Mouse (Mus musculus): ENCODE measurements around the gene Cdh1. TPM values are rescaled to one million over a fixed set of nuclear protein-coding genes. Genes with fewer than 3 reads are reported as not detected.
A peak's percentile ranks its signal among the peaks of the same experiment; 100 is the strongest.

Cdh1 gene
- polyA plus RNA-seq, 1 experiment from 2014 or later: 13.5 TPM

DNA sequence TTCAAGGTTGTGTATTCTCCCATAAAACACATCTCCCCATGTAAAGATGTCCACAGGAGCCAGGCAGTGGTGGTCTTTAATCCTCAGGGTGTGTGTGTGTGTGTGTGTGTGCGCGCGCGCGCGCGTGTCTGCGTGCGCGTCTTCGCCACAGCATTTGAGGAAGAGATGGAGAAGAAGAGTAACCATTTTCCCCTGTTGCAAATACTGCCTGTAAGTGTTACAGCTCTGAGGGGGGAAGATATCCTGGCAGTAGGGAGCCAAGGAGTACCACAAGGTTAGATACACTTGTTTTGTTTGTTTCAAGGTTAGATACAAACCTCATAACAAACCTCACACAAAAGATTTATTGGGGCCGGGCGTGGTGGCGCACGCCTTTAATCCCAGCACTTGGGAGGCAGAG is 71.2 kb downstream of the Cdh1 start:
- H3K27me3 ChIP-seq: no peaks in the 10 kb centered on the region
- no peaks in the 10 kb centered on the region for H3K9me3 ChIP-seq
- H3K4me1 ChIP-seq (replicated peaks): 0 out of 2 replicates have a peak, but pooled peaks cover 5% of the 10 kb centered on the region
- ATAC-seq (ENCODE audit: insufficient number of reproducible peaks, insufficient read depth, low FRiP score, low TSS enrichment, low read depth): no peak
- H3K4me2 ChIP-seq: no peak overlapping the region
- H3K36me3 ChIP-seq: no peaks in the 10 kb centered on the region
- no peak overlapping the region for H3K9ac ChIP-seq (replicated peaks)
- no peak overlapping the region for H3K27ac ChIP-seq
- H3K4me3 ChIP-seq (replicated peaks): no peak overlapping the region
- whole genome bisulfite sequencing: 96% methylated on average over 15 of the region's 15 CpGs

DNA sequence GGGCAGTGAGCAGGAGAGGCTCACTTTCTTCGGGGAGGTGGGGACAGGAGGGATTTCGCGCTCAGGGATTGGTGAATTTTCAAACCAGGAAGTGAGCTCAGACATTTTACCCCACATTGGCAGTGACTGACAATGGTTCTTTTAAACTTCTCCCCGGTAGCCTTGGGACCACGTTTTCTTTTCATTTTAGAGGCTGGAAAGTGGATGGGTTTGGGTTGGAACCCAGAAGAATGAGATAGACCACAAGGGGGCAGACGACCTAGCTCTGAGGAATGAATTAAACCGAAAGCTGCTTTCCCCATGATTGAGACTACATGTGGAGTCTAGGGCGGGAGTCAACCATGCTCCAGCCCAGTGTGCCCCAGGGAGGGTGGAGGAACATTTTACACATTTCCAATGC is 71.7 kb downstream of the Cdh1 start:
- ATAC-seq (ENCODE audit: insufficient number of reproducible peaks, insufficient read depth, low FRiP score, low TSS enrichment, low read depth): no peak
- no peak overlapping the region for H3K9ac ChIP-seq (replicated peaks)
- H3K27me3 ChIP-seq: no peaks in the 10 kb centered on the region
- 78% methylated on average over 8 of the region's 8 CpGs for WGBS
- H3K4me1 ChIP-seq (replicated peaks): 0 out of 2 replicates have a peak, but pooled peaks cover 5% of the 10 kb centered on the region
- H3K9me3 ChIP-seq: no peaks in the 10 kb centered on the region
- no peak overlapping the region for H3K4me2 ChIP-seq
- no peak overlapping the region for H3K27ac ChIP-seq
- no peaks in the 10 kb centered on the region for H3K36me3 ChIP-seq
- no peak overlapping the region for H3K4me3 ChIP-seq (replicated peaks)

DNA sequence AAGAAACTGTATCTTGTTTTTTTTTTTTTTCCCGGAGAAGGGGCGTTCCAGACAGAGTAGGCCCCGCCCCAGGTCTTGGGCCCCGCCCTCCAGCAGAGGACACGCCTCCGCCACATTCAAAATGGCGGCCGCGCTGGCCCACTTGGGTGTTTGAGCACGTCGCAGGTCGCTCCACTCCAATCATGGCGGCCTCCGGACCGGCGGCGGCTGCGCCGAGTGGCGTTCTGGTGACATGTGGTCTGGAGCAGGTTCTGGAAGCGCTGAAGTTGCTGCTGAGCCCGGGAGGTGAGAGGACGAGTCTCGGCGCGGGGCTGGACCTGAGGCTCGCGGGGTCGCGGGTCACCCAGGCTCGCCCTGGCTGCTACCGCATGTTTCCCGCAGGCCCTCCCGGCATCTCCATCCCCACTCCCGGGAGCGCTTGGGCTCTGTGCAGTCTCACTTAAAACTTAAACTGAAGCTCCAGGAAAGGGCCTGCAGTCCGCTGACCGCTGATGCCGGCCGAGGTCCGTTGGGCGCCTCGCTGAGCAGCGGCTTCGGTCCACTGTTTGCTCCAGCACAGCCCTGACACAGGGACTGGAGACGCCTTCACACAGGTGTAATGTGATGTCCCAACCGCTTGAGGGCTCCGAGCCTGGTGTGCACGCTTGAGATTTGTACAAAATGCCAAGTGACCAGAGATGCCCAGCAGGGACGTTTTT is 80.0 kb downstream of the Cdh1 start, which contains the start of gene Tango6:
Tango6 (plus strand) TSS at position 98 of the 698 bp plus-strand sequence.
- peak within 1 kb of the TSS; percentile 84 for H3K9ac ChIP-seq (replicated peaks)
- no peaks in the 10 kb centered on the region for H3K36me3 ChIP-seq
- no peaks in the 10 kb centered on the region for H3K27me3 ChIP-seq
- H3K4me3 ChIP-seq (replicated peaks): peak within 1 kb of the TSS; percentile 71
- peaks cover 11% of the 10 kb centered on the region for H3K4me1 ChIP-seq (replicated peaks)
- peak; percentile 90 for ATAC-seq (ENCODE audit: insufficient number of reproducible peaks, insufficient read depth, low FRiP score, low TSS enrichment, low read depth)
- peaks cover 5% of the 10 kb centered on the region; the same call in 1 of the 2 replicates for H3K9me3 ChIP-seq
- WGBS: under 1% methylated on average over 50 of the region's 50 CpGs
- peak within 1 kb of the TSS; percentile 96 for H3K27ac ChIP-seq
- H3K4me2 ChIP-seq: peak within 1 kb of the TSS; percentile 53

DNA sequence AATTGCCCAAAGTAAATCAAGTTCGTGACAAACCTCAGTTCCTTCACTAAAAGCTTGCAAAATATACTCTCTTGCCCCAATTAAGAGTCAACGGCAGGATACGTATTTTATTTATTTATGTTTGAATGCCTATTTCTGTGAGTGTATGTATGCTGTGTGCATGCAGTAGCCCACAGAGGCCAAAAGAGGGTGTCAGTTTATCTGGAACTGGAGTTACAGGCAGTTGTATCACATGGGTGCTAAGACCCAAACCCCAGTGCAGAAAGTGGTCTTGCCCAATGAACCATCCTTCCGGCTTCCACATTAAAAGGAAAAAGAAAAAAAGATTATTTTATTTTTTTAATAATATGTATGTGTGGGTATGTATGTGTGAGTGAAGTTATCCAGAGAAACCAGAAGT is 81.2 kb downstream of the Cdh1 start:
- Histone ChIP-seq H3K27me3 (no peaks in the 10 kb centered on the region), H3K9ac (replicated peaks) (no peak overlapping the region), H3K9me3 (peaks cover 5% of the 10 kb centered on the region; the same call in 1 of the 2 replicates), H3K4me3 (replicated peaks) (no peak overlapping the region), H3K4me1 (replicated peaks) (peaks cover 11% of the 10 kb centered on the region), H3K4me2 (no peak overlapping the region), H3K36me3 (peaks cover 8% of the 10 kb centered on the region), H3K27ac (no peak overlapping the region)
- 95% methylated on average over 4 of the region's 4 CpGs for WGBS
- no peak for ATAC-seq (ENCODE audit: insufficient number of reproducible peaks, insufficient read depth, low FRiP score, low TSS enrichment, low read depth)

DNA sequence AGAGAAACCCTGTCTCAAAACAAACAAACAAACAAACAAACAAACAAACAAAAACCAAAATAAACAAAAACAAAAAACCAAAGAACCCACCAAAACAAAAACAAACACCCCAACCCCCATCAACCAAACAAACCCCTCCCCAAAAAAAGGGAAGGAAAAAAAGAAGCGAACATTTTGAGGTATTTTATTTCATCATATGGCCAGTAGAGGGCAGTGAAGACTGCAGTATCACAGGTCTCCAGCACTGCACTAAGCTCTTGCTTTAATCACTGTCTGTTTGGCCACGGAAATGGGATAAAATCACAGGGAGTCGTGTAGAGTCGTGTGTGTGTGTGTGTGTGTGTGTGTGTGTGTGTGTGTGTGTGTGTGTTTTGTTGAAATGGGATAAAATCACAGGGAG is 84.3 kb downstream of the Cdh1 start:
- Histone ChIP-seq H3K27ac (no peak overlapping the region), H3K4me3 (replicated peaks) (no peak overlapping the region), H3K27me3 (no peaks in the 10 kb centered on the region), H3K4me2 (no peak overlapping the region), H3K9ac (replicated peaks) (no peak overlapping the region), H3K36me3 (peaks cover 11% of the 10 kb centered on the region), H3K9me3 (no peaks in the 10 kb centered on the region), H3K4me1 (replicated peaks) (peaks cover 11% of the 10 kb centered on the region)
- WGBS: 5% methylated on average over 4 of the region's 4 CpGs
- ATAC-seq (ENCODE audit: insufficient number of reproducible peaks, insufficient read depth, low FRiP score, low TSS enrichment, low read depth): no peak

DNA sequence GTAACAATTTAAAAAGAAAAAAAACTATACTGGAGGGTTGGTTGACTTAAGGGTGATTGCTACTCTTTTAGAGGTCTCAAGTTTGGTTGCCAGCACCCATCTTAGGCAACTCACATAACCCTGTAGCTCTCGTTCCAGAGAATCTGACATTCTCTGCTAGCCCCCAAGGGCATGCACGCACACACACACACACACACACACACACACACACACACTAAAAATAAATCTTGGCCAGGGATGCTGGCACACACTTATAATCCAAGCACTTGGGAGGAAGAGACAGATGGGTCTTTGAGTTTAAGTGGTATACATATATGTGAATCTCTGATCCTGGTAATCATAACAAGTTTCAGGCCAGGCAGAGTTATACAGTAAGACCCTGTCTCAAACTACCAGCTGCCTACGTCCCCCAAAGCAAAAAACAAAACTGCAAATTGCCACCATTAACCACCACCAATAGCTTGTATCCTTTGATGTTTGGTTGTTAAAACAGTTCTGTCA is 94.6 kb downstream of the Cdh1 start:
- no peaks in the 10 kb centered on the region for H3K27me3 ChIP-seq
- 67% methylated on average over 3 of the region's 3 CpGs for WGBS
- no peaks in the 10 kb centered on the region for H3K9me3 ChIP-seq
- H3K9ac ChIP-seq (replicated peaks): no peak overlapping the region
- peaks cover 71% of the 10 kb centered on the region for H3K36me3 ChIP-seq
- H3K4me2 ChIP-seq: no peak overlapping the region
- no peak for ATAC-seq (ENCODE audit: insufficient number of reproducible peaks, insufficient read depth, low FRiP score, low TSS enrichment, low read depth)
- H3K4me1 ChIP-seq (replicated peaks): peaks cover 6% of the 10 kb centered on the region; the same call in 1 of the 2 replicates
- H3K4me3 ChIP-seq (replicated peaks): no peak overlapping the region
- H3K27ac ChIP-seq: no peak overlapping the region

DNA sequence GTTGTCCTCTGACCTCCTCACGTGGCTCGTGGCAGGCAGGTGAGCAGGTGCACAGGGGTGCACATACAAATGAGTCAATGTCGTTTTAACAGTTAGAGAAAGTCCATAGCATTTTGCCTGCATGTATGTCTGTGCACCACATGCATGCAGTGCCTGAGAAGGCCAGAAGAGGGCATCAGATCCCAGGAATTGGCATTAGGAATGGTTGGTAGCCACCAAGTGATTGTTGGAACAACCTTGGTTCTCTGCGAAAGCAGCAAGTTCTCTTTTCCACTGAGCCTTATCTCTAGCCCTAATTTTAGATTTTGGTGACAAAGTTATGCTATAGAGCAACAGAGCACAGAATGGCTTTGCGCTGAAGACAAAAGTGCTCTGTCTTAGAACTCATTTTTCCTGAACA is 96.4 kb downstream of the Cdh1 start:
- Histone ChIP-seq H3K4me3 (replicated peaks) (no peak overlapping the region), H3K9me3 (no peaks in the 10 kb centered on the region), H3K27ac (no peak overlapping the region), H3K36me3 (peaks cover 64% of the 10 kb centered on the region), H3K4me2 (no peak overlapping the region), H3K4me1 (replicated peaks) (peaks cover 9% of the 10 kb centered on the region), H3K27me3 (no peaks in the 10 kb centered on the region), H3K9ac (replicated peaks) (no peak overlapping the region)
- WGBS: 77% methylated on average over 5 of the region's 5 CpGs
- no peak for ATAC-seq (ENCODE audit: insufficient number of reproducible peaks, insufficient read depth, low FRiP score, low TSS enrichment, low read depth)

DNA sequence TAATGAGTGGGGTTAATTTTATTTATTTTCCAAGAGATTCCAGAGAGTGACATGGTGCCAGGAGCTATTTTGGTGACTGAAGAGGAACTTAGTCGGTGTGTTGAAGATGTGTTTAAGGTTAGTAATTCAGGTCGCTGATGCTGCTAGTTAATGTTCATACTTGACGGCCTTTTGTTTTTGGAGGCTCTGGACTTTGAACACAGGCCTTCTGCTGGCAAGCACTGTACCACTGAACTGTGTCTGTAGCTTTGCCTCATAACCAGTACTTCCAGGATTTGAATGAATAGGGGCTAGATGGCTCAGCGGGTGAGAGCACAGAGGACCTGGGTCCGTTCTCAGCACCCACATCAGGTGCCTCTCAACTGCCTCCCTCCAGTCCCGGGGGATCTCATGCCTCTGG is 97.0 kb downstream of the Cdh1 start:
- ATAC-seq (ENCODE audit: insufficient number of reproducible peaks, insufficient read depth, low FRiP score, low TSS enrichment, low read depth): no peak
- Histone ChIP-seq H3K36me3 (peaks cover 62% of the 10 kb centered on the region), H3K4me2 (no peak overlapping the region), H3K4me1 (replicated peaks) (peaks cover 14% of the 10 kb centered on the region), H3K27me3 (no peaks in the 10 kb centered on the region), H3K4me3 (replicated peaks) (no peak overlapping the region), H3K9me3 (no peaks in the 10 kb centered on the region), H3K27ac (no peak overlapping the region), H3K9ac (replicated peaks) (no peak overlapping the region)
- 92% methylated on average over 6 of the region's 6 CpGs for WGBS

DNA sequence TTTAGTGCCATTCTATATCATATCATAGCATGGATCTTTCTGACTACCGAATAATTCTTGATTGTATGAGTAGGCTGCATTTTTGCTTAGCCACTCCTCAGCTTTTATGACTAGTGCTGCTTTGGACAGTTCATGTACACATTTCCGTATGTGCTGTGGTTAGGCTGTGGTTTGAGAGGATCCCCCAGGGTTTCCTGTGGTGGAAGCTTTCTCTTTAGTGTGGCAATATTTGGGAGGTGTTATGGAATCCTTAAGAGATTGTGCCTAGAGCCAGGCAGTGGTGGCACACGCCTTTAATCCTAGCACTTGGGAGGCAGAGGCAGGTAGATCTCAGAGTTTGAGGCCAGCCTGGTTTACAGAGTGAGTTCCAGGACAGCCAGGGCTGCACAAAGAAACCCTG is 98.2 kb downstream of the Cdh1 start:
- Histone ChIP-seq H3K4me3 (replicated peaks) (no peak overlapping the region), H3K27me3 (no peaks in the 10 kb centered on the region), H3K27ac (no peak overlapping the region), H3K9ac (replicated peaks) (no peak overlapping the region), H3K36me3 (peaks cover 55% of the 10 kb centered on the region), H3K4me2 (no peak overlapping the region), H3K4me1 (replicated peaks) (peaks cover 14% of the 10 kb centered on the region), H3K9me3 (no peaks in the 10 kb centered on the region)
- ATAC-seq (ENCODE audit: insufficient number of reproducible peaks, insufficient read depth, low FRiP score, low TSS enrichment, low read depth): no peak
- WGBS: 86% methylated on average over 3 of the region's 3 CpGs

DNA sequence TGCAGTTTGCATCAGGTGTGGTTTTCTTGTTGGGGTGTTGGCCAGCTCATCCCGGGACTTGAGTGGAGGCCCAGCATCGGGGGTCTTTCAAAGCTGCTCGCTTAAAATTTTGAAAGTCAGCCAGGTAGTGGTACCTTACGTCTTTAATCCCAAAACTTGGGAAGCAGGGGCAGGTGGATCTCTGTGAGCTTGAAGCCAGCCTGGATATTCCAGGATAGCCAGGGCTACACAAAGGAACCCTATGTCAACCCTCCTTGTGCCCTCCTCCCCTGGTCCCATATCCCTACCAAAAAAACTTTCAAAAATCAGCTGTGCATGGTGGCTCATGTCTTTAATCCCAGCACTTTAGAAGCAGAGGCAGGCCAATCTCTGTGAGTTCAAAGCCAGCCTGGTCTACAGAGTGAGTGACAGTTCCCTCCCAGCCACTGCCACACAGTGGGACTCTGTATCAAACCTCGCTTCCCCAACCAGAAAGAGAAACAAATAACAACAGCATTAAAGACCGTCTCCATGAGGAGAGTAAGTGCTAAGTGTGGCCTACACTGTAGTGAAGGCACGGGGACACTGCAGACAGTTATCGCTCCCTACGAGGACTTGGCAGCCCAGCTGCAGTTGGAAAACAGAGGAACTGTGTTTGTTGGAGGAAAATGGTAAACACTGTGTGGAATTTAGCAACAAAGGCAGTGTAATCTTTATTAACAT is 101.2 kb downstream of the Cdh1 start:
- H3K9ac ChIP-seq (replicated peaks): no peak overlapping the region
- H3K4me3 ChIP-seq (replicated peaks): no peak overlapping the region
- ATAC-seq (ENCODE audit: insufficient number of reproducible peaks, insufficient read depth, low FRiP score, low TSS enrichment, low read depth): no peak
- peaks cover 31% of the 10 kb centered on the region for H3K36me3 ChIP-seq
- H3K27ac ChIP-seq: peak overlapping the region; percentile 82
- WGBS: 76% methylated on average over 9 of the region's 9 CpGs
- H3K4me2 ChIP-seq: no peak overlapping the region
- no peaks in the 10 kb centered on the region for H3K9me3 ChIP-seq
- H3K4me1 ChIP-seq (replicated peaks): peaks cover 9% of the 10 kb centered on the region
- H3K27me3 ChIP-seq: no peaks in the 10 kb centered on the region

DNA sequence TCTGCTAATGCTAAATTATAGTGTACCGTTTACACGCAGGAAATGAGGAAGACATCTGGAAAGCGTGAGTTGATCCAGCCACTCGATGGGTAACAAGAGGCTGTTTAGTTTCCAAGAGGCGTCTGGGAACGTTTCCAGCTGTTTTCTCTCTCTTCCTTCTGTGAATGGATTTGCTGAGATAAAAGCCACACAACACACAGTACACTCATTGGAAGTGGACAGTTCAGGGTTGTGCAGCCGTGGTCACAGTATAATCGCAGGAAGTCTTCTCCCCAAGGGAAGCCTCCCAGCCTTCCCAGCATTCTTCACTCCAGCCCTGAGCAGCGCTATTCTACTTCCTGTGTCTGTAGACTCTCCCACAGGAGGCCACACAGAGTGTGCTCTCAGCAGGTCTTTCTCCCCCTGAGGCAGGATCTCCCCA is 101.8 kb downstream of the Cdh1 start:
- no peak for ATAC-seq (ENCODE audit: insufficient number of reproducible peaks, insufficient read depth, low FRiP score, low TSS enrichment, low read depth)
- peak overlapping the region; percentile 82 for H3K27ac ChIP-seq

More for the DNA sequence above, 101.8 kb downstream of the Cdh1 start:
- H3K9ac ChIP-seq (replicated peaks): no peak overlapping the region
- H3K4me1 ChIP-seq (replicated peaks): peaks cover 9% of the 10 kb centered on the region
- H3K4me3 ChIP-seq (replicated peaks): no peak overlapping the region
- H3K4me2 ChIP-seq: no peak overlapping the region
- H3K9me3 ChIP-seq: no peaks in the 10 kb centered on the region
- WGBS: 24% methylated on average over 9 of the region's 9 CpGs
- H3K36me3 ChIP-seq: peaks cover 25% of the 10 kb centered on the region
- H3K27me3 ChIP-seq: no peaks in the 10 kb centered on the region
